Mouse (Mus musculus) lung, embryonic 16.5 days (tissue): ENCODE results near the gene Gm17428. TPM values are rescaled to one million over a fixed set of nuclear protein-coding genes. Genes with fewer than 3 reads are reported as not detected.
"Not testable (repeated sequence)": the region's sequence is repeated elsewhere in the genome, so short reads cannot be mapped to it uniquely, and the experiment has no call there.

ENCODE experiments used
- ATAC-seq: fragments of 200-750 bp; cut with Nextera tagmentation; 2 replicates; pipeline ENCODE4 v1.8.0; 2017; ENCODE audit warnings: low read depth, mild to moderate bottlenecking, moderate library complexity
- H3K27ac ChIP-seq: fragments of 300-500 bp; sonication (generic); 2 replicates; pipeline ENCODE4 v1.5.1; 2014; ENCODE audit warnings: mild to moderate bottlenecking, control low read depth, low read length
- H3K27me3 ChIP-seq: fragments of 300-500 bp; sonication (generic); 2 replicates; pipeline ENCODE4 v1.6.1; 2014; ENCODE audit warnings: low read depth, low read length, mixed read lengths; ENCODE audit not compliant: control insufficient read depth, insufficient read depth
- H3K36me3 ChIP-seq: fragments of 300-500 bp; sonication (generic); 2 replicates; pipeline ENCODE4 v1.6.1; 2014; ENCODE audit warnings: low read length; ENCODE audit not compliant: control insufficient read depth, insufficient read depth
- H3K4me1 ChIP-seq: fragments of 300-500 bp; sonication (generic); replicated peaks from 2 replicates; pipeline ENCODE4 v1.6.1; 2014; ENCODE audit warnings: low read length, mixed read lengths; ENCODE audit not compliant: control insufficient read depth, insufficient read depth
- H3K4me2 ChIP-seq: fragments of 300-500 bp; sonication (generic); 2 replicates; pipeline ENCODE4 v1.6.1; 2014; ENCODE audit warnings: low read depth, low read length, control low read depth
- H3K4me3 ChIP-seq: fragments of 300-500 bp; sonication (generic); 2 replicates; pipeline ENCODE4 v1.5.1; 2014; ENCODE audit warnings: mild to moderate bottlenecking, low read length, control low read depth
- H3K9ac ChIP-seq: fragments of 300-500 bp; sonication (generic); 2 replicates; pipeline ENCODE4 v1.6.1; 2014; ENCODE audit warnings: low read length, control low read depth
- H3K9me3 ChIP-seq: fragments of 300-500 bp; sonication (generic); 2 replicates; pipeline ENCODE4 v1.6.1; 2016; ENCODE audit warnings: low read length; ENCODE audit not compliant: control insufficient read depth
- WGBS: fragments of 180-500 bp; shearing (Covaris S2); extraction: QIAGEN DNeasy Blood & Tissue Kit; methylation state at CpG from one replicate; pipeline ENCODE4 v1.1.7; 2014; 5-methylcytosine and 5-hydroxymethylcytosine counted together
- polyA plus RNA-seq: library from polyadenylated mRNA; unstranded; fragments of >200 nt; fragmentation: Nextera tagmentation; extraction: Ambion mirVana; gene quantifications from 2 replicates; pipeline ENCODE4 v1.2.1, GENCODE M21; 2015

The Gm17428 gene
- polyA plus RNA-seq, 1 experiment from 2014 or later, result not detected

GRCm38 (mm10) chr14:54968344-54968743 lies 8.4 kb upstream of the Gm17428 start:
- Histone ChIP-seq H3K4me2 (no peak overlapping the region), H3K4me1 (no peaks in the 10 kb centered on the region)

GRCm38 (mm10) chr14:54972786-54973185 lies 3.9 kb upstream of the Gm17428 start:
- not testable (repeated sequence) for H3K9ac ChIP-seq, H3K4me3 ChIP-seq, H3K9me3 ChIP-seq, H3K27me3 ChIP-seq, ATAC-seq, H3K4me2 ChIP-seq, H3K27ac ChIP-seq, H3K36me3 ChIP-seq, H3K4me1 ChIP-seq
- 88% methylated on average over 7 of the region's 11 CpGs for WGBS

More at GRCm38 (mm10) chr14:54968344-54968743, 8.4 kb upstream of the Gm17428 start:
- no peak overlapping the region for H3K27ac ChIP-seq
- H3K27me3 ChIP-seq, result no peaks in the 10 kb centered on the region
- H3K9me3 ChIP-seq, result no peaks in the 10 kb centered on the region
- H3K4me3 ChIP-seq, result no peak overlapping the region
- no peak for ATAC-seq
- H3K36me3 ChIP-seq, result no peaks in the 10 kb centered on the region
- H3K9ac ChIP-seq, result no peak overlapping the region

- Histone ChIP-seq H3K4me2 (no peak overlapping the region), H3K4me3 (no peak overlapping the region), H3K27ac (no peak overlapping the region), H3K27me3 (no peaks in the 10 kb centered on the region), H3K9ac (no peak overlapping the region), H3K9me3 (no peaks in the 10 kb centered on the region), H3K4me1 (no peaks in the 10 kb centered on the region), H3K36me3 (no peaks in the 10 kb centered on the region)
- 80% methylated on average over 6 of the region's 6 CpGs for WGBS
- ATAC-seq, result no peak
These were observed 2.5 kb upstream of the Gm17428 start for GRCm38 (mm10) chr14:54974068-54974791.

- no peaks in the 10 kb centered on the region for H3K36me3 ChIP-seq
- no peak overlapping the region for H3K9ac ChIP-seq
- WGBS, result 86% methylated on average over 8 of the region's 8 CpGs
- no peak overlapping the region for H3K27ac ChIP-seq
- H3K4me1 ChIP-seq, result no peaks in the 10 kb centered on the region
- no peak overlapping the region for H3K4me2 ChIP-seq
- H3K9me3 ChIP-seq, result no peaks in the 10 kb centered on the region
- no peak overlapping the region for H3K4me3 ChIP-seq
- no peak for ATAC-seq
- no peaks in the 10 kb centered on the region for H3K27me3 ChIP-seq
These were observed 1.9 kb downstream of the Gm17428 start for GRCm38 (mm10) chr14:54978664-54979063.

- ATAC-seq, result no peak
- Histone ChIP-seq H3K27ac (no peak overlapping the region), H3K4me3 (no peak overlapping the region), H3K36me3 (no peaks in the 10 kb centered on the region), H3K27me3 (no peaks in the 10 kb centered on the region), H3K9ac (no peak overlapping the region), H3K4me1 (no peaks in the 10 kb centered on the region), H3K4me2 (no peak overlapping the region), H3K9me3 (no peaks in the 10 kb centered on the region)
- WGBS, result 92% methylated on average over 7 of the region's 7 CpGs
These were observed 5.2 kb downstream of the Gm17428 start for GRCm38 (mm10) chr14:54981934-54982333.

GRCm38 (mm10) chr14:54988350-54988874 lies 11.7 kb downstream of the Gm17428 start:
- 81% methylated on average over 9 of the region's 9 CpGs for WGBS
- not testable (repeated sequence) for H3K4me3 ChIP-seq, H3K9ac ChIP-seq, H3K4me2 ChIP-seq, H3K27me3 ChIP-seq, H3K36me3 ChIP-seq, H3K9me3 ChIP-seq, ATAC-seq, H3K4me1 ChIP-seq, H3K27ac ChIP-seq

- WGBS, result 82% methylated on average over 13 of the region's 13 CpGs
- H3K36me3 ChIP-seq, result no peaks in the 10 kb centered on the region
- no peak for ATAC-seq
- no peak overlapping the region for H3K4me2 ChIP-seq
- H3K4me1 ChIP-seq, result peaks cover 2% of the 10 kb centered on the region
- H3K27me3 ChIP-seq, result no peaks in the 10 kb centered on the region
- no peak overlapping the region for H3K4me3 ChIP-seq
- H3K9me3 ChIP-seq, result no peaks in the 10 kb centered on the region
- H3K9ac ChIP-seq, result no peak overlapping the region
- H3K27ac ChIP-seq, result no peak overlapping the region
These were observed 12.1 kb downstream of the Gm17428 start for GRCm38 (mm10) chr14:54988882-54989281.

- no peaks in the 10 kb centered on the region for H3K36me3 ChIP-seq
- ATAC-seq, result no peak
- no peaks in the 10 kb centered on the region for H3K27me3 ChIP-seq
- no peaks in the 10 kb centered on the region for H3K9me3 ChIP-seq
- no peak overlapping the region for H3K27ac ChIP-seq
- H3K4me1 ChIP-seq, result peaks cover 12% of the 10 kb centered on the region
- WGBS, result 74% methylated on average over 8 of the region's 8 CpGs
- H3K9ac ChIP-seq, result no peak overlapping the region
- no peak overlapping the region for H3K4me2 ChIP-seq
- no peak overlapping the region for H3K4me3 ChIP-seq
These were observed 13.2 kb downstream of the Gm17428 start for GRCm38 (mm10) chr14:54989886-54990441.

- 88% methylated on average over 10 of the region's 10 CpGs for WGBS
- H3K4me3 ChIP-seq, result no peak overlapping the region
These were observed 15.5 kb downstream of the Gm17428 start for GRCm38 (mm10) chr14:54992196-54992595.

More at GRCm38 (mm10) chr14:54992196-54992595, 15.5 kb downstream of the Gm17428 start:
- Histone ChIP-seq H3K36me3 (no peaks in the 10 kb centered on the region), H3K27ac (no peak overlapping the region), H3K4me1 (peaks cover 16% of the 10 kb centered on the region), H3K27me3 (no peaks in the 10 kb centered on the region), H3K9ac (no peak overlapping the region), H3K4me2 (no peak overlapping the region), H3K9me3 (no peaks in the 10 kb centered on the region)
- no peak for ATAC-seq
